Mouse (Mus musculus): ENCODE results near the gene Map4k4. TPM values are rescaled to one million over a fixed set of nuclear protein-coding genes. Genes with fewer than 3 reads are reported as not detected.
A peak's percentile ranks its signal among the peaks of the same experiment; 100 is the strongest.

The Map4k4 gene
- total and polyA plus RNA-seq, 2 experiments from 2014 or later, result 21.3 to 241 TPM

GRCm38 (mm10) chr1:39934954-39935353, 34.2 kb downstream of the Map4k4 start:
- no peak for DNase-seq
- H3K9me3 ChIP-seq (ENCODE audit: low read length), result no peaks in the 10 kb centered on the region
- H3K4me1 ChIP-seq (ENCODE audit: insufficient read depth), result peaks cover 23% of the 10 kb centered on the region
- no peak for ATAC-seq
- H3K4me3 ChIP-seq (ENCODE audit: low read depth, low read length), result no peak overlapping the region
- no peaks in the 10 kb centered on the region for H3K27me3 ChIP-seq (ENCODE audit: insufficient read depth, low read length)
- H3K9ac ChIP-seq, result no peak overlapping the region
- no peak overlapping the region for H3K4me2 ChIP-seq (ENCODE audit: low read depth)
- no peaks in the 10 kb centered on the region for H3K36me3 ChIP-seq (ENCODE audit: insufficient read depth)
- WGBS, result 31% methylated on average over 8 of the region's 8 CpGs
- no peak overlapping the region for H3K27ac ChIP-seq (ENCODE audit: low read depth, low read length)
- no peak for TF ChIP-seq CTCF (IDR thresholded peaks at IDR 0.05; ENCODE audit: low read depth)

GRCm38 (mm10) chr1:39935616-39936015, 34.9 kb downstream of the Map4k4 start:
- no peak for TF ChIP-seq CTCF (IDR thresholded peaks at IDR 0.05; ENCODE audit: low read depth)
- Histone ChIP-seq H3K4me3 (ENCODE audit: low read depth, low read length) (0 out of 2 replicates have a peak overlapping the region, but pooled peaks have one; percentile 2), H3K27me3 (ENCODE audit: insufficient read depth, low read length) (no peaks in the 10 kb centered on the region), H3K9ac (no peak overlapping the region), H3K4me1 (ENCODE audit: insufficient read depth) (peaks cover 26% of the 10 kb centered on the region), H3K9me3 (ENCODE audit: low read length) (no peaks in the 10 kb centered on the region), H3K36me3 (ENCODE audit: insufficient read depth) (no peaks in the 10 kb centered on the region), H3K4me2 (ENCODE audit: low read depth) (peak overlapping the region; percentile 46), H3K27ac (ENCODE audit: low read depth, low read length) (no peak overlapping the region)
- WGBS, result under 1% methylated on average over 10 of the region's 10 CpGs
- DNase-seq (peak; percentile 17), ATAC-seq (no peak)

DNA sequence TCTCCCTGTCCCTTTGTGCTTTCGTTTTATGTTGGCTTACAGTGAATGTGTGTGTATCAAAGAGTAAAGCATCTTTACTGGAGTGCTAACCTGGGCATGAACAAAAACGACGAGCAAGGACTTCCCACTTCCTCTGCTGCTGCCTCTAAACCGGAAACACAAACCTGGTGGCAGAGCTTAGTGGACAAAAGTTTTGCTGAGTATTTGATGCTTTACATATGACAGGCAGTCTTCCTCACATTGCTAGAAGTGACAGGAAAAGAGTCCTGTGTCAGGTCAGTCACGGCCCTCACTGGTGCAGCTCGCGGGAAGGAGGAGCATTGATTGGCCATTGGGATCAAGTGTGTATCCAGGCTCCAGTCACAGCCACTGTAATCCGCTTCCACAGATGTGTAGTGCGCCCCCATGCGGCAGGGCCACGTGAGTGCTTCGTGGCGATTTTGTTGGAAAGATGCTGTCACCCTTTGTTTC, 35.7 kb downstream of the Map4k4 start:
- Histone ChIP-seq H3K27ac (ENCODE audit: low read depth, low read length) (peak overlapping the region; percentile 62), H3K9me3 (ENCODE audit: low read length) (no peaks in the 10 kb centered on the region), H3K4me1 (ENCODE audit: insufficient read depth) (peaks cover 27% of the 10 kb centered on the region), H3K4me2 (ENCODE audit: low read depth) (peak overlapping the region; percentile 46), H3K36me3 (ENCODE audit: insufficient read depth) (no peaks in the 10 kb centered on the region), H3K27me3 (ENCODE audit: insufficient read depth, low read length) (no peaks in the 10 kb centered on the region), H3K9ac (no peak overlapping the region), H3K4me3 (ENCODE audit: low read depth, low read length) (peak overlapping the region; percentile 20)
- 2% methylated on average over 13 of the region's 13 CpGs for WGBS
- DNase-seq (peak; percentile 73), ATAC-seq (peak; percentile 82)
- peak; percentile 84 for TF ChIP-seq CTCF (IDR thresholded peaks at IDR 0.05; ENCODE audit: low read depth)

- 24% methylated on average over 2 of the region's 2 CpGs for WGBS
- no peak for ATAC-seq
- H3K27ac ChIP-seq (ENCODE audit: low read depth, low read length), result no peak overlapping the region
- H3K36me3 ChIP-seq (ENCODE audit: insufficient read depth), result no peaks in the 10 kb centered on the region
- TF ChIP-seq CTCF (IDR thresholded peaks at IDR 0.05; ENCODE audit: low read depth), result no peak
- no peak overlapping the region for H3K4me3 ChIP-seq (ENCODE audit: low read depth, low read length)
- H3K4me1 ChIP-seq (ENCODE audit: insufficient read depth), result peaks cover 31% of the 10 kb centered on the region
- peak overlapping the region; percentile 46; the same call in 1 of the 2 replicates for H3K4me2 ChIP-seq (ENCODE audit: low read depth)
- H3K9ac ChIP-seq, result no peak overlapping the region
- no peaks in the 10 kb centered on the region for H3K9me3 ChIP-seq (ENCODE audit: low read length)
- no peaks in the 10 kb centered on the region for H3K27me3 ChIP-seq (ENCODE audit: insufficient read depth, low read length)
- DNase-seq, result no peak
These were observed 36.2 kb downstream of the Map4k4 start for GRCm38 (mm10) chr1:39936934-39937333.

GRCm38 (mm10) chr1:39937609-39938008, 36.9 kb downstream of the Map4k4 start:
- DNase-seq (no peak), ATAC-seq (no peak)
- no peak overlapping the region for H3K27ac ChIP-seq (ENCODE audit: low read depth, low read length)
- 25% methylated on average over 4 of the region's 4 CpGs for WGBS
- no peaks in the 10 kb centered on the region for H3K36me3 ChIP-seq (ENCODE audit: insufficient read depth)
- no peak for TF ChIP-seq CTCF (IDR thresholded peaks at IDR 0.05; ENCODE audit: low read depth)
- no peaks in the 10 kb centered on the region for H3K9me3 ChIP-seq (ENCODE audit: low read length)
- H3K4me1 ChIP-seq (ENCODE audit: insufficient read depth), result peaks cover 38% of the 10 kb centered on the region
- H3K4me2 ChIP-seq (ENCODE audit: low read depth), result no peak overlapping the region
- H3K4me3 ChIP-seq (ENCODE audit: low read depth, low read length), result no peak overlapping the region
- no peak overlapping the region for H3K9ac ChIP-seq
- no peaks in the 10 kb centered on the region for H3K27me3 ChIP-seq (ENCODE audit: insufficient read depth, low read length)

DNA sequence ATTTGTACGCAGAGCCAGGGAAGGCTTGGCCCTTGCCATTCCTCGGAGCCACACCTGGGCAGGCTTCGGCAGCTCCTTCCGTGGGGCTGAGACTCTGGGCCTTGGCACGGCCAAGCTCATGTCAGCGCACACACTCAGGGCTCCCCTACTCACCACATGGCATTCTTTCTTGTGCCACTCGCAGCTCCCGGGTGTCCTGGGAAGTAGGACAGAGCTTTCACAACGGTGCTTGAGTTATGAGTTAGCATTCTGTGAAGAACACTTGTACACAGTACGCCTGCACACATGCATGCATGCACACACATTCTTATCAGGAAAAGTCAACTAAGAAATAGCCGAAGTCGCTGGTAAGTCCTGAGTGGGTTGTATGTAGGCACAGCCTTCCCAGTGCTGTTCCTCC, 38.7 kb downstream of the Map4k4 start:
- no peak overlapping the region for H3K9ac ChIP-seq
- 66% methylated on average over 12 of the region's 12 CpGs for WGBS
- no peaks in the 10 kb centered on the region for H3K36me3 ChIP-seq (ENCODE audit: insufficient read depth)
- no peaks in the 10 kb centered on the region for H3K9me3 ChIP-seq (ENCODE audit: low read length)
- no peak for DNase-seq
- 0 out of 2 replicates have a peak overlapping the region, but pooled peaks have one; percentile 22 for H3K27ac ChIP-seq (ENCODE audit: low read depth, low read length)
- ATAC-seq, result no peak
- peaks cover 55% of the 10 kb centered on the region for H3K4me1 ChIP-seq (ENCODE audit: insufficient read depth)
- H3K4me2 ChIP-seq (ENCODE audit: low read depth), result no peak overlapping the region
- H3K27me3 ChIP-seq (ENCODE audit: insufficient read depth, low read length), result no peaks in the 10 kb centered on the region
- no peak for TF ChIP-seq CTCF (IDR thresholded peaks at IDR 0.05; ENCODE audit: low read depth)
- H3K4me3 ChIP-seq (ENCODE audit: low read depth, low read length), result no peak overlapping the region

DNA sequence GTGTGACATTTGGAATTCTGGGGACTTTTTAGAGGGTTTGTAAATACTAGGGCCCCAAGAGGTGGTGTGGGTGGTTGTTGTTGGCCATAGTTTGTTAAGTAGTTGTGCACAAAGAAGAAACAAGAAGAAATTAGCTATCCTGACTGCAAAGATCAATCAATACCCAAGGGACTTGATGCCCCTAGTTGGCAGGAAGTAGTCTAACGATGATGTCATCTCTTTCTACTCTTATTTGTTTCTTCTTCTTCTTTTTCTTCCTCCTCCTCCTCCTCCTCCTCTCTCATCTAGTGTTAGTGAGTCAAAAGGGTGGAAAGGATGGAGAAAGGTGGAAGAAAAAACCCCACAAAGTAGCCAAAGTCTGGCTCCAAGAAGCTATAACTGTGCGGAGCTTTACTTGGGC, 39.6 kb downstream of the Map4k4 start:
- no peaks in the 10 kb centered on the region for H3K27me3 ChIP-seq (ENCODE audit: insufficient read depth, low read length)
- 87% methylated on average over 2 of the region's 2 CpGs for WGBS
- H3K36me3 ChIP-seq (ENCODE audit: insufficient read depth), result no peaks in the 10 kb centered on the region
- ATAC-seq (no peak), DNase-seq (no peak)
- no peaks in the 10 kb centered on the region for H3K9me3 ChIP-seq (ENCODE audit: low read length)
- H3K4me2 ChIP-seq (ENCODE audit: low read depth), result no peak overlapping the region
- H3K27ac ChIP-seq (ENCODE audit: low read depth, low read length), result no peak overlapping the region
- no peak overlapping the region for H3K9ac ChIP-seq
- peaks cover 61% of the 10 kb centered on the region for H3K4me1 ChIP-seq (ENCODE audit: insufficient read depth)
- TF ChIP-seq CTCF (IDR thresholded peaks at IDR 0.05; ENCODE audit: low read depth), result no peak
- no peak overlapping the region for H3K4me3 ChIP-seq (ENCODE audit: low read depth, low read length)

All from forebrain, postnatal 0 days (tissue).